Mouse (Mus musculus) hindbrain, embryonic 16.5 days (tissue): ENCODE measurements around the gene Ndufs4. TPM values are rescaled to one million over a fixed set of nuclear protein-coding genes. Genes with fewer than 3 reads are reported as not detected.
"Not testable (repeated sequence)": the region's sequence is repeated elsewhere in the genome, so short reads cannot be mapped to it uniquely, and the experiment has no call there.

Experiments used
- ATAC-seq: fragments of 200-750 bp; cut with Nextera tagmentation; 2 replicates; pipeline ENCODE4 v1.8.0; 2017; ENCODE audit warnings: moderate TSS enrichment, moderate library complexity
- H3K27ac ChIP-seq: fragments of 300-500 bp; sonication (generic); 2 replicates; pipeline ENCODE4 v1.5.1; 2014; ENCODE audit warnings: low read depth, mild to moderate bottlenecking, control low read depth, low read length, moderate library complexity
- H3K27me3 ChIP-seq: fragments of 300-500 bp; sonication (generic); replicated peaks from 2 replicates; pipeline ENCODE4 v1.6.1; 2014; ENCODE audit warnings: low read length; ENCODE audit not compliant: control insufficient read depth, insufficient read depth
- H3K36me3 ChIP-seq: fragments of 300-500 bp; sonication (generic); 2 replicates; pipeline ENCODE4 v1.6.1; 2014; ENCODE audit warnings: mild to moderate bottlenecking, low read length, moderate library complexity, mixed read lengths; ENCODE audit not compliant: control insufficient read depth, insufficient read depth
- H3K4me1 ChIP-seq: fragments of 300-500 bp; sonication (generic); 2 replicates; pipeline ENCODE4 v1.6.1; 2014; ENCODE audit warnings: low read depth, low read length; ENCODE audit not compliant: control insufficient read depth, insufficient read depth
- H3K4me2 ChIP-seq: fragments of 300-500 bp; sonication (generic); 2 replicates; pipeline ENCODE4 v1.6.1; 2014; ENCODE audit warnings: mild to moderate bottlenecking, low read length, control low read depth, moderate library complexity
- H3K4me3 ChIP-seq: fragments of 300-500 bp; sonication (generic); 2 replicates; pipeline ENCODE4 v1.5.1; 2014; ENCODE audit warnings: mild to moderate bottlenecking, low read length, control low read depth, moderate library complexity
- H3K9ac ChIP-seq: fragments of 300-500 bp; sonication (generic); 2 replicates; pipeline ENCODE4 v1.6.1; 2014; ENCODE audit warnings: low read depth, mild to moderate bottlenecking, control low read depth, low read length, moderate library complexity
- H3K9me3 ChIP-seq: fragments of 300-500 bp; sonication (generic); 2 replicates; pipeline ENCODE4 v1.6.1; 2014; ENCODE audit warnings: mild to moderate bottlenecking, low read length, moderate library complexity; ENCODE audit not compliant: control insufficient read depth
- whole genome bisulfite sequencing: fragments of 180-500 bp; shearing (Covaris S2); extraction: QIAGEN DNeasy Blood & Tissue Kit; methylation state at CpG from one replicate; pipeline ENCODE4 v1.1.7; 2014; 5-methylcytosine and 5-hydroxymethylcytosine counted together
- polyA plus RNA-seq: library from polyadenylated mRNA; unstranded; fragments of >200 nt; fragmentation: Nextera tagmentation; extraction: Ambion mirVana; gene quantifications from 2 replicates; pipeline ENCODE4 v1.2.1, GENCODE M21; 2015

The Ndufs4 gene
- polyA plus RNA-seq, 1 experiment from 2014 or later = 397 TPM

GRCm38 (mm10) chr13:114304684-114305083 is 83.4 kb downstream of the Ndufs4 start:
- no peaks in the 10 kb centered on the region for H3K9me3 ChIP-seq
- no peak overlapping the region for H3K9ac ChIP-seq
- no peaks in the 10 kb centered on the region for H3K4me1 ChIP-seq
- no peak overlapping the region for H3K4me3 ChIP-seq
- H3K36me3 ChIP-seq = no peaks in the 10 kb centered on the region
- no peak overlapping the region for H3K4me2 ChIP-seq
- no peaks in the 10 kb centered on the region for H3K27me3 ChIP-seq
- H3K27ac ChIP-seq = no peak overlapping the region
- WGBS = 90% methylated on average over 7 of the region's 7 CpGs
- no peak for ATAC-seq

GRCm38 (mm10) chr13:114303466-114304175 is 84.4 kb downstream of the Ndufs4 start:
- no peaks in the 10 kb centered on the region for H3K4me1 ChIP-seq
- no peak overlapping the region for H3K27ac ChIP-seq
- 87% methylated on average over 4 of the region's 4 CpGs for WGBS
- H3K9me3 ChIP-seq = no peaks in the 10 kb centered on the region
- no peak overlapping the region for H3K4me3 ChIP-seq
- no peak overlapping the region for H3K4me2 ChIP-seq
- no peak overlapping the region for H3K9ac ChIP-seq
- no peaks in the 10 kb centered on the region for H3K36me3 ChIP-seq
- ATAC-seq = no peak
- H3K27me3 ChIP-seq = no peaks in the 10 kb centered on the region

- no peaks in the 10 kb centered on the region for H3K4me1 ChIP-seq
- 38% methylated on average over 3 of the region's 3 CpGs for WGBS
- H3K27ac ChIP-seq = no peak overlapping the region
- no peaks in the 10 kb centered on the region for H3K9me3 ChIP-seq
- H3K27me3 ChIP-seq = no peaks in the 10 kb centered on the region
- no peak for ATAC-seq
- H3K36me3 ChIP-seq = no peaks in the 10 kb centered on the region
- no peak overlapping the region for H3K4me3 ChIP-seq
- no peak overlapping the region for H3K9ac ChIP-seq
- H3K4me2 ChIP-seq = no peak overlapping the region
These were observed 90.3 kb downstream of the Ndufs4 start for GRCm38 (mm10) chr13:114297761-114298160.

GRCm38 (mm10) chr13:114296556-114296955 is 91.5 kb downstream of the Ndufs4 start:
- no peak overlapping the region for H3K4me2 ChIP-seq
- H3K9ac ChIP-seq = no peak overlapping the region
- H3K27ac ChIP-seq = no peak overlapping the region
- no peaks in the 10 kb centered on the region for H3K27me3 ChIP-seq
- ATAC-seq = no peak
- no peaks in the 10 kb centered on the region for H3K9me3 ChIP-seq
- H3K4me3 ChIP-seq = no peak overlapping the region
- no peaks in the 10 kb centered on the region for H3K4me1 ChIP-seq
- no peaks in the 10 kb centered on the region for H3K36me3 ChIP-seq
- 98% methylated on average over 4 of the region's 4 CpGs for WGBS

GRCm38 (mm10) chr13:114289411-114289810 is 98.6 kb downstream of the Ndufs4 start:
- Histone ChIP-seq H3K9me3 (no peaks in the 10 kb centered on the region), H3K36me3 (peaks cover 8% of the 10 kb centered on the region; the same call in 1 of the 2 replicates), H3K9ac (no peak overlapping the region), H3K27ac (no peak overlapping the region), H3K4me3 (no peak overlapping the region), H3K4me1 (no peaks in the 10 kb centered on the region), H3K4me2 (no peak overlapping the region), H3K27me3 (no peaks in the 10 kb centered on the region)
- ATAC-seq = no peak
- WGBS = 89% methylated on average over 1 of the region's 1 CpGs

GRCm38 (mm10) chr13:114288511-114288910 is 99.5 kb downstream of the Ndufs4 start:
- Histone ChIP-seq H3K4me2 (no peak overlapping the region), H3K9ac (no peak overlapping the region), H3K36me3 (peaks cover 10% of the 10 kb centered on the region; the same call in 1 of the 2 replicates), H3K9me3 (no peaks in the 10 kb centered on the region), H3K4me3 (no peak overlapping the region), H3K4me1 (no peaks in the 10 kb centered on the region), H3K27ac (no peak overlapping the region), H3K27me3 (no peaks in the 10 kb centered on the region)
- WGBS = 88% methylated on average over 3 of the region's 3 CpGs
- no peak for ATAC-seq

- H3K4me2 ChIP-seq, H3K4me1 ChIP-seq, H3K4me3 ChIP-seq, ATAC-seq, H3K36me3 ChIP-seq, H3K27ac ChIP-seq, H3K9ac ChIP-seq, H3K27me3 ChIP-seq, H3K9me3 ChIP-seq: not testable (repeated sequence)
- 93% methylated on average over 2 of the region's 2 CpGs for WGBS
These were observed 109.4 kb downstream of the Ndufs4 start for GRCm38 (mm10) chr13:114278690-114279089.

GRCm38 (mm10) chr13:114277277-114277676 is 110.8 kb downstream of the Ndufs4 start:
- ATAC-seq = no peak
- H3K36me3 ChIP-seq = no peaks in the 10 kb centered on the region
- WGBS = 95% methylated on average over 5 of the region's 5 CpGs

GRCm38 (mm10) chr13:114271410-114272105 is 116.5 kb downstream of the Ndufs4 start:
- Histone ChIP-seq H3K27me3 (no peaks in the 10 kb centered on the region), H3K36me3 (no peaks in the 10 kb centered on the region), H3K4me2 (no peak overlapping the region), H3K9ac (no peak overlapping the region), H3K4me3 (no peak overlapping the region), H3K9me3 (no peaks in the 10 kb centered on the region), H3K27ac (no peak overlapping the region), H3K4me1 (no peaks in the 10 kb centered on the region)
- no peak for ATAC-seq
- WGBS = 80% methylated on average over 16 of the region's 16 CpGs

More at GRCm38 (mm10) chr13:114277277-114277676, 110.8 kb downstream of the Ndufs4 start:
- no peak overlapping the region for H3K27ac ChIP-seq
- no peaks in the 10 kb centered on the region for H3K9me3 ChIP-seq
- no peak overlapping the region for H3K4me3 ChIP-seq
- H3K4me1 ChIP-seq = no peaks in the 10 kb centered on the region
- H3K27me3 ChIP-seq = no peaks in the 10 kb centered on the region
- no peak overlapping the region for H3K9ac ChIP-seq
- H3K4me2 ChIP-seq = no peak overlapping the region
